ENCODE assay signal across 21 mouse cellular contexts in genomic region chr9:4092518-4092917, GRCm38 (mm10).
A peak's percentile ranks its signal among the peaks of the same experiment; 100 is the strongest.
DNase-seq lines count a peak whose midpoint lies in the region; ATAC-seq lines count a peak whose summit lies in the region.
"Had no signal": no experiment of that assay in that cellular context is flagged by ENCODE, and none has a peak within 500 bp of the region (broad histone marks: within the 10 kb centered on the region; RNA-seq: fewer than 3 reads in every experiment).

No protein-coding gene starts in this region.

- H3K4me2 ChIP-seq in forebrain, embryonic 12.5 days, result no peak overlapping the region
- H3K4me2 ChIP-seq in hindbrain, embryonic 15.5 days, result no peak overlapping the region
- H3K4me2 ChIP-seq in hindbrain, embryonic 13.5 days, result no peak overlapping the region
- no peak overlapping the region for H3K4me2 ChIP-seq in midbrain, embryonic 14.5 days (ENCODE audit: low read length)
- no peak overlapping the region for H3K4me2 ChIP-seq in midbrain, embryonic 11.5 days
- H3K4me2 ChIP-seq: embryonic facial prominence, embryonic 13.5 days; embryonic facial prominence, embryonic 15.5 days had no signal

- ATAC-seq in forebrain, embryonic 12.5 days (ENCODE audit: low FRiP score), result 0 out of 2 replicates have a peak, but pooled peaks have one; percentile 27
- ATAC-seq in hindbrain, embryonic 15.5 days (ENCODE audit: low FRiP score, low read depth), result peak; percentile 48; the same call in 1 of the 2 replicates
- ATAC-seq in hindbrain, embryonic 13.5 days (ENCODE audit: low FRiP score), result no peak
- peak; percentile 66; the same call in 1 of the 2 replicates for ATAC-seq in midbrain, embryonic 14.5 days (ENCODE audit: low FRiP score, low TSS enrichment)
- ATAC-seq in midbrain, embryonic 11.5 days (ENCODE audit: low FRiP score), result no peak
- ATAC-seq: forebrain, embryonic 14.5 days; forebrain, embryonic 16.5 days had no signal

- WGBS in forebrain, embryonic 12.5 days, result 80% methylated on average over 3 of the region's 3 CpGs
- 87% methylated on average over 3 of the region's 3 CpGs for WGBS in forebrain, embryonic 10.5 days
- WGBS in hindbrain, embryonic 15.5 days, result 88% methylated on average over 3 of the region's 3 CpGs
- 83% methylated on average over 3 of the region's 3 CpGs for WGBS in hindbrain, embryonic 13.5 days
- 79% methylated on average over 3 of the region's 3 CpGs for WGBS in midbrain, embryonic 14.5 days
- 74% methylated on average over 3 of the region's 3 CpGs for WGBS in midbrain, embryonic 11.5 days

- H3K4me1 ChIP-seq in forebrain, embryonic 12.5 days, result no peaks in the 10 kb centered on the region
- H3K4me1 ChIP-seq in forebrain, embryonic 10.5 days, result no peaks in the 10 kb centered on the region
- H3K4me1 ChIP-seq in hindbrain, embryonic 15.5 days (replicated peaks), result no peaks in the 10 kb centered on the region
- no peaks in the 10 kb centered on the region for H3K4me1 ChIP-seq in hindbrain, embryonic 13.5 days (replicated peaks)
- no peaks in the 10 kb centered on the region for H3K4me1 ChIP-seq in midbrain, embryonic 14.5 days (ENCODE audit: control insufficient read depth, insufficient read depth, low read length)
- H3K4me1 ChIP-seq in midbrain, embryonic 11.5 days (ENCODE audit: control insufficient read depth, insufficient read depth, low read length), result no peaks in the 10 kb centered on the region
- H3K4me1 ChIP-seq: embryonic facial prominence, embryonic 13.5 days; embryonic facial prominence, embryonic 15.5 days had no signal

- no peaks in the 10 kb centered on the region for H3K27me3 ChIP-seq in forebrain, embryonic 12.5 days
- H3K27me3 ChIP-seq in forebrain, embryonic 10.5 days (ENCODE audit: poor library complexity, severe bottlenecking), result no peaks in the 10 kb centered on the region
- no peaks in the 10 kb centered on the region for H3K27me3 ChIP-seq in hindbrain, embryonic 15.5 days
- no peaks in the 10 kb centered on the region for H3K27me3 ChIP-seq in hindbrain, embryonic 13.5 days
- no peaks in the 10 kb centered on the region for H3K27me3 ChIP-seq in midbrain, embryonic 14.5 days (ENCODE audit: control insufficient read depth, insufficient read depth, low read length)
- H3K27me3 ChIP-seq in midbrain, embryonic 11.5 days (ENCODE audit: control insufficient read depth, insufficient read depth, low read length), result no peaks in the 10 kb centered on the region
- H3K27me3 ChIP-seq: embryonic facial prominence, embryonic 13.5 days; embryonic facial prominence, embryonic 15.5 days had no signal

- no peaks in the 10 kb centered on the region for H3K9me3 ChIP-seq in forebrain, embryonic 12.5 days
- H3K9me3 ChIP-seq in forebrain, embryonic 10.5 days, result no peaks in the 10 kb centered on the region; the same call in 1 of the 2 replicates
- no peaks in the 10 kb centered on the region for H3K9me3 ChIP-seq in hindbrain, embryonic 15.5 days
- no peaks in the 10 kb centered on the region for H3K9me3 ChIP-seq in hindbrain, embryonic 13.5 days
- no peaks in the 10 kb centered on the region for H3K9me3 ChIP-seq in midbrain, embryonic 14.5 days (ENCODE audit: control insufficient read depth, low read length)
- no peaks in the 10 kb centered on the region for H3K9me3 ChIP-seq in midbrain, embryonic 11.5 days (ENCODE audit: control insufficient read depth, low read length)
- H3K9me3 ChIP-seq: embryonic facial prominence, embryonic 13.5 days; embryonic facial prominence, embryonic 15.5 days had no signal

- no peak overlapping the region for H3K27ac ChIP-seq in forebrain, embryonic 12.5 days
- H3K27ac ChIP-seq in forebrain, embryonic 10.5 days, result no peak overlapping the region
- H3K27ac ChIP-seq in hindbrain, embryonic 15.5 days (replicated peaks), result no peak overlapping the region
- no peak overlapping the region for H3K27ac ChIP-seq in hindbrain, embryonic 13.5 days
- no peak overlapping the region for H3K27ac ChIP-seq in midbrain, embryonic 14.5 days (replicated peaks; ENCODE audit: low read depth, low read length)
- H3K27ac ChIP-seq in midbrain, embryonic 11.5 days (ENCODE audit: low read depth, low read length), result no peak overlapping the region
- H3K27ac ChIP-seq: embryonic facial prominence, embryonic 13.5 days; embryonic facial prominence, embryonic 15.5 days had no signal

- H3K9ac ChIP-seq in forebrain, embryonic 12.5 days, result no peak overlapping the region
- no peak overlapping the region for H3K9ac ChIP-seq in hindbrain, embryonic 15.5 days
- H3K9ac ChIP-seq in hindbrain, embryonic 13.5 days, result no peak overlapping the region
- no peak overlapping the region for H3K9ac ChIP-seq in midbrain, embryonic 14.5 days (replicated peaks; ENCODE audit: low read length)
- H3K9ac ChIP-seq in midbrain, embryonic 11.5 days (ENCODE audit: low read length), result no peak overlapping the region
- H3K9ac ChIP-seq: embryonic facial prominence, embryonic 13.5 days; embryonic facial prominence, embryonic 15.5 days had no signal

- DNase-seq in forebrain, embryonic 10.5 days (ENCODE audit: extremely low spot score, low spot score), result no peak
- DNase-seq in midbrain, embryonic 14.5 days, result no peak
- no peak for DNase-seq in midbrain, embryonic 11.5 days (ENCODE audit: low spot score, missing footprints)
- DNase-seq: adrenal gland, adult 2 months; adrenal gland, postnatal 10 days; adrenal gland, postnatal 25 days; cerebellum, adult 11 months; cerebellum, adult 18-20 months; cerebellum, adult 8-10 months; cerebellum, adult 9-11 months; cerebellum, postnatal 14 days; cerebellum, postnatal 36 days; embryo, embryonic 11 days had no signal

- H3K4me3 ChIP-seq in forebrain, embryonic 12.5 days (replicated peaks), result no peak overlapping the region
- no peak overlapping the region for H3K4me3 ChIP-seq in forebrain, embryonic 10.5 days
- H3K4me3 ChIP-seq in hindbrain, embryonic 15.5 days, result no peak overlapping the region
- H3K4me3 ChIP-seq in hindbrain, embryonic 13.5 days, result no peak overlapping the region
- no peak overlapping the region for H3K4me3 ChIP-seq in midbrain, embryonic 14.5 days (replicated peaks; ENCODE audit: low read depth, low read length)
- no peak overlapping the region for H3K4me3 ChIP-seq in midbrain, embryonic 11.5 days (ENCODE audit: low read depth, low read length)
- H3K4me3 ChIP-seq: embryonic facial prominence, embryonic 13.5 days; embryonic facial prominence, embryonic 15.5 days; erythroblast, embryonic 14.5 days had no signal

- no peaks in the 10 kb centered on the region for H3K36me3 ChIP-seq in forebrain, embryonic 12.5 days (replicated peaks)
- no peaks in the 10 kb centered on the region for H3K36me3 ChIP-seq in forebrain, embryonic 10.5 days (replicated peaks)
- no peaks in the 10 kb centered on the region for H3K36me3 ChIP-seq in hindbrain, embryonic 15.5 days
- no peaks in the 10 kb centered on the region for H3K36me3 ChIP-seq in hindbrain, embryonic 13.5 days
- H3K36me3 ChIP-seq in midbrain, embryonic 14.5 days (ENCODE audit: control insufficient read depth, insufficient read depth, low read length), result no peaks in the 10 kb centered on the region
- H3K36me3 ChIP-seq in midbrain, embryonic 11.5 days (ENCODE audit: control insufficient read depth, insufficient read depth, low read length), result no peaks in the 10 kb centered on the region
- H3K36me3 ChIP-seq: embryonic facial prominence, embryonic 13.5 days; embryonic facial prominence, embryonic 15.5 days had no signal

Comparison
In these comparisons a context has a peak if more than half of its experiments do, and no peak if none do; other contexts are left out.
1. ATAC-seq: peak in forebrain, embryonic 12.5 days (single experiment), hindbrain, embryonic 15.5 days (single experiment) and midbrain, embryonic 14.5 days (single experiment); none in hindbrain, embryonic 13.5 days (single experiment) and midbrain, embryonic 11.5 days (single experiment).